Mouse (Mus musculus): ENCODE measurements around the gene Agap2.

Gene Agap2

DNA sequence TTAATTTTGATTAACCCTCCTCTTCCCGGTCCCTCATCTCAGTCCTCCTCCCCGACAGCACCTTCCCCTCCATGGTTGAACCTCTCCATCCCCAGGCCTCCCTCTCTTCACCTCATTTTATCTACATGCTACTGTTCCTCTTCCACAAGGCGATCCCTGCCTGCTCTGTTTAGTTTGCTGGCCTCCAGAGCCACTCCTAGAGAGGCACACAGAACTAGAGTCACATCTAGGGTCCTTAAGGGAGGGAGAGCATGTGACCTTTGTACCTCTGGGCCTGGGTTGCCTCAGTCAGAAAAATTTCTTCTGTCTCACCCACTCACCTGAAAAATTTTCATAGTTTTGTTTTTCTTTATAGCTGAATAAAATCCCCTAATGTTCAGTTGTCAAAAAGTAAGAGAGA is 62.8 kb downstream of the Agap2 start:
- DNase-seq = no peak

DNA sequence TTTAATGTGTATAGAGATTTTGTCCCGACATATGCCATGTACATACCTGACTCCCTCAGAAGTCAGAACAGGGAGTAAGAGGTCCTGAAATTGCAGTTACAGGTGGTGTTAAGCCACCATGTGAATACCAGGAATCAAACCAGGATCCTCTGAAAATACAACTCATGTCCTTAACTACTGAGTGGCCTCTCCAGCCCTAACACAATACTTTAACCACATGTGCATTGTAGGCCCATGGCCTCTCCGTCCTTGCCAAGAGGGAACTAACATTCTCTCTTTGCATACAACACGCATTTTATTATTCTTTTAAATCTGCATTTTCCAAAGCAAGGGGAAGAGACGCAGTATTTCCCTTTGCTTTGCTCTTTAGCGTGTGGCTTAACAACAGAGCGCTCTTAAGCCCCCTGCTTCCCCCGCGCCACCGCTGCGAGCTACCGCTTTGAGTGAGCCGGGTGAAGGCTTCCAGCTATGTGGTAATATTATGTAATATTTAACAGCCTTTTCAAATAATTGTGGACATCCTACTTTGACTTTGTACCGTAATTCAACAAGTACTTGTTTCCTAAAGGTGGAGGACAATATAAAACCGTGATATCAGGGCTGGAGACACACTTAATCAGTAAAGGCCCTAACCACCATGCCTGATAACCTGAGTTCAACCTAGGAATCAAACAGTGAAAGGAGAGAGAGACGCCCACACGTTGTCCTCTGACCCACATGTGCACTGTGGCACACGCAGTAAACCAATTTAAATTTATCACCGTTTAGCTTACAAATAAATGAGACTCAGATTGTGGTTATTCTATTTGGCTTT is 63.5 kb downstream of the Agap2 start:
- DNase-seq = no peak

DNA sequence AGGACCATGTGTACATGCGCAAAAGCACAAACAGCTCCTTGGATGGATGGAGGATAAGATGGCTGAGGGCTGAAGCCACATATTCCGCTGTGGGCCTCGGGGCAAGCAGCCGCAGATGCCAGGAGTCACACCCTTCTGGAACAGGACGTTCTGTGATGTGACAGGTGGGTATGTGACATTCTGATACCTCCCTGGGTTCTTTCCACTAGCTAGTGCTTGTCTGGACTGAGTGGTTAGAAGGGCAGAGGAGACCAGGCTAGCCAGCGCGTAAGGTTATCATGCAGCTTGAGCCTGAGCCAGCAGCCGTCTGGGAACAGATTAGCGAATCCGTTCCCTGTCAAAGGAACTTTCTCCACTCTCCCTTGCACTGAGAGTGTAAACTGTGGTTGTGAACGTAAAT is 65.9 kb downstream of the Agap2 start:
- no peak for DNase-seq

DNA sequence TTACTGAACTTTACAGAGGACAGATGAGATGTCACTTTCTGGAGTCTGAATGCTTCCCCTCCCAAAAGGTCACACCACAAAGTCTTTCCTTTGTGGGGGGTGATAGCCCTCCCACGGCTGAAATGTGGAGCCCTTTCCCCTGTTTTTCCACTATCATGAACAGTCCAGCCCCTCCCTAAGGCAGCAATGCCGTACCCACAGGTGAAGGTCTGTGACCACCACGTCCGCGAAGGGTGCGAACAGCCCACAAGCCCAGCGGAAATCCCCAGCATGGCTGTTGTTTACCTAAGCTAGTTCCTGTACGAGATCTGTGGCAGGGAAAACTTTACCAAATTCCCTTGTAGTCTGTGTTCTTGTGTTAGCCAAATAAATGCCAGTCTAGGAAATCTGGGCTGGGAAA is 66.4 kb downstream of the Agap2 start:
- DNase-seq = no peak
